Mouse (Mus musculus): ENCODE results near the gene Skap1.

DNA sequence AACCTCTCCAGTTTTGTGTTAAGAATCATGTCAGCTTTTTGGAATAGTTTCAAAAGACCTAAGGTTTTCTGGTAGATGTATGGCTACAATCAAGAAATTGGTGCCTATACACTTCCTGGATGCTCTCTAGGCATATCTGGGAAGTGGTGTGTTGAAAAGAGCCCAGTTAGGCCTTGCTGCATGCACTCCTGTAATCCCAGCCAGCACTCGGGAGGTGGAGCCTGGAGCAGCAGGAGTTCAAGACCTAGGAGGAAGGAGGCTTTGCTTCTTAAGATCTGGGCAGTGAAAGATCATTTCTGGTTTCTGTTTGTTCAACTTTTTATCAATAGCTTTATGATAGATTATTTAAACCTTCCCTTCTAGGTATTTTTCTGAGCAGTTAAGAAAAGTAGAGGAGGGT lies 326.3 kb downstream of the Skap1 start:
- no peak for TF ChIP-seq TCF12 (IDR thresholded peaks at IDR 0.05; ENCODE audit: insufficient read depth, poor library complexity, severe bottlenecking)
- TF ChIP-seq SRF (IDR thresholded peaks at IDR 0.05; ENCODE audit: control insufficient read depth, insufficient read length, low read depth): no peak
- no peak for TF ChIP-seq POLR2A (IDR thresholded peaks at IDR 0.05; ENCODE audit: insufficient read length, low read depth)
- no peak for TF ChIP-seq POLR2AphosphoS2 (IDR thresholded peaks at IDR 0.05; ENCODE audit: insufficient read length, low read depth)
